Mouse (Mus musculus): Measurements from ENCODE around the gene Tmem139.

Tmem139 gene

GRCm38 (mm10) chr6:42261524-42262170 is at the start of gene Tmem139:
Tmem139 (plus strand) TSS chr6:42261970.
- DNase-seq (ENCODE audit: low read depth, low spot score), result peak; percentile 75

GRCm38 (mm10) chr6:42215028-42215427 is 46.7 kb upstream of the Tmem139 start, which contains the start of gene Tas2r144:
Tas2r144 (plus strand) TSS chr6:42215328.
- DNase-seq (ENCODE audit: low read depth, low spot score), result no peak

- DNase-seq (ENCODE audit: low read depth, low spot score), result no peak
Observed at GRCm38 (mm10) chr6:42222286-42222685, 39.5 kb upstream of the Tmem139 start.

- DNase-seq (ENCODE audit: low read depth, low spot score), result no peak
Observed at GRCm38 (mm10) chr6:42225046-42225445, 36.7 kb upstream of the Tmem139 start.

DNA sequence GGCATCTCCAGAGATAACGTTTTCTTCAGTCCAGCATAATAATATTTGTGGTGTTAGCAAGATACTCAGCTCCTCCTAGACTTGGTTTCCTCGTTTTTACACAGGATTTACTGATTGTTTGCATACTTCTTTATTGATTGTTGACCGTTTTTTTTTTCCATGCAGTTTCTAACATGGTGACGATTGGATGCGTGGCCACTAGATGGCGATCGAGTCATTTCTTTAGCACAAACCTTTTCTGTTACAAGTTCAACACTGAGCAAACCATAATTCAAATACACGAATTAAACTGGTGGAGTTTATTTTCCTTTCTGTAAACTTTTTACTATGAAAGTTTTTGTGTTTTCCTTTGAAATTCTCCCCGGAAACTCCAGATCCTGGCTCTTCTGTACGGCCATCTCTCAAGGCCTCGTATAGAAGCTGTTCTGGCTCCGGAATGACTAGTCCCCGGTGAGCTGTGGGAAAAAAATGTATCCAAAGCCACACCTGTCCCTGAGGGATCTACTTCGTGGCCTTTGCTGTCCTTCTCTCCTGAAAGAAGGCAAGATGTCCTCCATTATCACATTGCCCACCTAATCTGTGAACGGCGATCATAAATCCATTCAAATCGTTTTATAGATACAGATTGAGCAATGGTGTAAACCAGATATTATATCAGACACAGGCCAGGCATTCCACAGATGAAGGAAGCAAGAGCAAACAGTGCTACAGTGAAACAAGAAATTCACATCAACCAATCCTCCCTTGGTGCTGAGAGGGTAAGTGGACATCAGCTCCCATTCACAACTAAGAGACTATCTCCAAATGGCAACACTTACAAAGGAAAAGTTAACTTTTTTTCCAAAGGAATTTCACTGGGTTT is 34.3 kb upstream of the Tmem139 start:
- peak; percentile 63 for DNase-seq (ENCODE audit: low read depth, low spot score)

DNA sequence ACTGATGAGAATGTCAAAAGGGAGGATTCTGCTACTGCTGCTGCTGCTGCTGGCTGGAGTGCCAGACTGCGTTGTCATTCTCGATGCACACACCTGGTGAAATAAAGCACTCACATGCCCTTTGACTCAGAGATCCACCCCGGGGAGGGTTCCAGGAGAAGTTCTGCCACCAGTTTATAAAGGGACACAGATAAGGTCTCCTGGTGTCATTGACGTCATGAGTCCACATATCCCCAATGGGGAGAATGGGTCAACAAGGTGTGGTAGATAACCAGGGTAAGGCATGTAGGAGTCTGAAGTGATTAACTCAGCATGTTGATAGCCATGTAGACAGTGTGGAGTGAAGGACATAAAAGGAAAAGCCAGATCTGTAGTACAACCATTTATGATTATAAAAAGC is 32.2 kb upstream of the Tmem139 start:
- no peak for DNase-seq (ENCODE audit: low read depth, low spot score)

DNA sequence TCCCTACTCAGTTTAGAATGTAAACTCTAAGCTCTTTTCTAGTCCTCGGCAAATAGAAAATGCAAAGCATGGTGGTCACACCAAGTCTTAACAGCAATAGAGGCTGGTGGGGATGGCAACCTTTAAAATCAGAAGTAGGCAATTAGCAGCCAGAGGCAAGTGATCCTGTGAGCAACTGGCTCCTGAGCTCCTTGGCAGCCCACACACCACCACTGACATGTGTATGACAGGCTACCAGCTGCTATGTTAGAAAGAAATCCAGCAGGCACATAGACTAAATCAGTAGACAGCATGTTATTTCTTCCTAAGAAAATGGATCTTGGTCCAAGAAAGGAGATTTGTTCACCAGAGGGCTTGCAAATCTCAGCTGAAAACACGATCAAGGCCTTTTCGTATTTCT is 30.6 kb upstream of the Tmem139 start:
- no peak for DNase-seq (ENCODE audit: low read depth, low spot score)

DNA sequence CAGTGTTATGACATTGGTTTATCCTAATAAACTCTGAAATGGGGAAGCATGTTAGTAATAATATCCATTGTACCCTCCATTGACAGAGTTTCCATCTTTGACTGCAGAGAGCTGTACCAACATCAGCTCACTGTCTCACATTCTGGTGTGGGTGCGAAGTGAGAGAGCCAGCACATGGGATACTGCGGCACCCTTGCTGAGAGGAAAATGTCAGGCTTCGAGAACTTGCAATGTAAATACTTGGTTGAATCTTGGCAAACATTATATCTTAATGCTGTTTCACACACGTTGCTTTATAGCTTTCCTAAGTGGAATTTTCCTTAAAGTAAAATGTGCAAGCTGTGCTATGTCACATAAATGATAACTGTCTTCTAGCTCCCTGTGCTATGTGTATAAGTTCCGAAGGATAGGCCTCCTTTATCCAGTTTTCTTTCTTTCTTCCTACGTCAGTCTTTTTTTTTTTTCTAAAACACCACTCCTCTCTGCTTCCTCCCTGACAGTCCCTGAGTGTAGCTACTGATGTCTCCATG is 24.4 kb upstream of the Tmem139 start:
- no peak for DNase-seq (ENCODE audit: low read depth, low spot score)

DNA sequence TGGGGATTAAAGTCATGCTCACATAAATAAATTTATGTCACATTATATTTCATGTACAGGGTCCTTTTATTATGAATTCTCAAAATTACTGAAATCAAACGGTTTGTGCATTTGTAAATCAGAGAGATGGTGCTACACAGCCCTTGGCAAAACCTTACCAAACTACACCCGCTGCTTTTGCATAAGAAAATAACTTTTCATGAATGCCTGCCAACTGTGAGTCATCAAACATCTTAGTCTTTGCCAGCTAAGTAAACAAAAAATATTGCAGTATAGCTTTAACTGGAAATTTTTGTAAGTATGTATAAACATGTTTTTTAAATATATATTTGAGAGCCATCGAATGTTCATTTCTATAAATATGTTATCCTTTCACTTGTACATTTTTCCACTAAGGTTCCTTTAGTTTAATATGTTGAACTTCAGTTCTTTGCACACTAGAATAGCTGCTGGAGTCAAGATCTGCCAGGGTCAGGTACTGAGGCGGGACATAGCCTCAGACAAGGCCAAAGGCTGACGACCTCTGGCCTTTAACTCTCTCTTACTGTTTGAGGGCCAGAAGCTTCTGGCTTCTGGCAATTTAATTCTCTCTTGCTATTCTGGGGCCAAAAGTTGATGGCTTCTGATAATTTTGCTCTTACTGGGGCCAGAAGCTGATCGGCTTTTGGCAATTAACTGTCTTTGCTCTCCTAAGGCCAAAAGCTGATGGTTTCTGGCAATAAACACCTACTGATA is 20.3 kb upstream of the Tmem139 start:
- DNase-seq (ENCODE audit: low read depth, low spot score), result no peak

- peak; percentile 94 for DNase-seq (ENCODE audit: low read depth, low spot score)
Observed at GRCm38 (mm10) chr6:42245711-42246353, 15.9 kb upstream of the Tmem139 start, which contains the start of gene Gstk1. Gstk1 (plus strand) TSS chr6:42245935.

DNA sequence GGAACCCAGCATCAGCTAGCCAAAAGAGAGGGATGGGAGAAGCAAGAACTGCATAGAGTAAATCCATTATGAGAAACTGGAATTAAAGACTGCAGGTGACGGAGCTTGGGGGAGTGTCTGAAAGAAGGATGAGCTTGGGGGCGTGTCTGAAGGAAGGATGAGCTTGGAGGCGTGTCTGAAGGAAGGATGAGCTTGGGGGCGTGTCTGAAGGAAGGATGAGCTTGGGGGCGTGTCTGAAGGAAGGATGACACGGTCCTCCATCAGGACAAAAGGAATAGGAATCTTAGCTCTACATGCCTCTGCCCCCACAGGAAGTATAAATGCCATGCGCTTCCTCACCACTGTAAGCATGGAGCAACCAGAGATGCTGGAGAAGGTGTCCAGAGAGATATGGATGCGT is 14.6 kb upstream of the Tmem139 start:
- peak; percentile 77 for DNase-seq (ENCODE audit: low read depth, low spot score)

DNA sequence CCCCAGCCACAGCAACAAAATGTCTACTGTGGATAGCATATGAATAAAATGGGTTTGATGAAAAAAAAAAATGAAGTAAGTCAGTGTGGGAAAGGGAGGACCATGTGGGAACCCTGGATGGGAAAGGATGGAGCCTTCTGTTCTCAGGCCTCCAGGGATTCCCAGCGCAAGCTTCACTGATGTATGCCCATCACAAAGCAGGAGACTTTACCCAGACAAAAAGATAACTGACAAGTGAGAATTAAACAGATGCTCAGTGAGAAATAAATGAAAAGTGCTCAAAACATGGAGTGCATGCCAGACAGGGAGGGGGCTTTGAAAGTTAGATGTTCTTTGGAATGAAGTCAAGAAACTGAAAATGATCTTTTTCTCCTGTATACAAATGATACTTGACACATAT is 13.8 kb upstream of the Tmem139 start:
- DNase-seq (ENCODE audit: low read depth, low spot score), result no peak

DNA sequence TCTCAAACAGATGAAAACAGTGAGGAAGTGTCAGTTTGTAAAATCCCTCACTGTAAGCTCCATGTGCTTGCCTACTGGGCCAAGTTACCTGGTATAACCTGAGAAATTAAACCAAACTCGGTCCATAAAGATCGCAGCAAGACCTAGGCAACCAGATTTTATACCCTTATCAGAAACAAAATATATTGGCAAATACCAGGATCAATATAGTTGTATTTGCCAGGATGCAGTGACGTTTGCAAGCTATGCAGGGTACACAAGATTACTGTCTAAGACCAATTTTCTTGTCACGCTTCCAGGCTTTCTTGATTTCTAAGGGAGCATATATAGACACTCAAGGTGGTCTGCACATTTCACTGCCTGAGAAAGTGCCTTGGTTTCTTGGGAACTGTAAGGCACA is 10.0 kb upstream of the Tmem139 start:
- no peak for DNase-seq (ENCODE audit: low read depth, low spot score)

DNA sequence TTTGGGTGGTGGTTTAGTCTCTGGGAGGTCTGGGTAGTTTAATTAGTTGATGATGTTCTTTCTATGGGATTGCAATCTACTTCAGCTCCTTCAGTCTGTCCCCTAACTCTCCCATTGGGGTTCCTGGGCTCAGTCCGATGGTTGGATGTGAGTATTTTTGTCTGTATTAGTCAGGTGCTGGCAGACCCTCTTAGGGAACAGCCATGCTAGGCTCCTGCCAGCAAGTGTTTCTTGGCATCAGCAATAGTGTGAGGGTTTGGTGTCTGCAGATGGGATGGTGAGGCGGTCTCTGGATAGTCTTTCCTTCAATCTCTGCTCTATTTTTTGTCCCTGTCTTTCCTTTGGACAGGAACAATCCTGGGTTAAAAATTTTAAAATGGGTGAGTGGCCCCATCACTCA is 8.7 kb upstream of the Tmem139 start:
- DNase-seq (ENCODE audit: low read depth, low spot score), result no peak

GRCm38 (mm10) chr6:42257303-42257863 is 4.4 kb upstream of the Tmem139 start:
- peak; percentile 70 for DNase-seq (ENCODE audit: low read depth, low spot score)

GRCm38 (mm10) chr6:42260430-42260829 is 1.3 kb upstream of the Tmem139 start:
- DNase-seq (ENCODE audit: low read depth, low spot score), result no peak

DNA sequence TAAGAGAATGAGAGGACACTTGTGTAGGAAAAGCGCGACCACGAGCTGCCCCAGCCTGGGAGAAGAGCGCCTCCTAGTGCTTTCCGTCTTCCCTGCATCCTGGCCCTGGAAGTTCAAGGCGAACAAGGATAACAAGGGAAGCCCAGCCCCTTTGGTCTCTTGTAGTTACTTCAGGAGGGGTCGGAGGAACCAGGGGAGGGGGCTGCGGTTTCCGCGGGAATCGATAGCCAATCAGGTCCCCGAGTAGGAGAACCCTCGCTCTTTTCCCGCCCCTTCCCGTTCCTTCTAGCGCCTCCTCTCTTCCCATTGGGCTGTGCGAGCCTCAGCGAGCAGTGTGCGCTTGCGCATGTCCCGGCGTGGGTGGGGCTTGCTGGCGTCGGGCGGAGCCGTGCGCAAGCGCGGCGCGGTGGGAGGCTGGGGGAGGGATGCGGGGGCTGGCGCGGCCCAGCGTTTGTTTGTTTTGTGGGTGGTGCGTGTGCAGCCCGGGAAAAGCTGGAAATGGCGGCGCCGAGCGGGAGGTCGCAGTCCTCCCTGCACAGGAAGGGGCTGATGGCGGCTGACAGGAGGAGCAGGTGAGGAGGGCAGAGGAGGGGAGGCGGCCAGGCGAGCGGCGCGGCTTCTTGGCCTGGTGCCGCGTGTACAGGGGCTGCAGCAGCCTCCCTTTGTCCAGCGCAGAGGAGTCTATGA is 3.0 kb downstream of the Tmem139 start, which contains the start of gene Casp2:
TSS of gene Casp2 (plus strand) at position 360 of the 687 bp plus-strand sequence.
- DNase-seq (ENCODE audit: low read depth, low spot score), result peak; percentile 99

DNA sequence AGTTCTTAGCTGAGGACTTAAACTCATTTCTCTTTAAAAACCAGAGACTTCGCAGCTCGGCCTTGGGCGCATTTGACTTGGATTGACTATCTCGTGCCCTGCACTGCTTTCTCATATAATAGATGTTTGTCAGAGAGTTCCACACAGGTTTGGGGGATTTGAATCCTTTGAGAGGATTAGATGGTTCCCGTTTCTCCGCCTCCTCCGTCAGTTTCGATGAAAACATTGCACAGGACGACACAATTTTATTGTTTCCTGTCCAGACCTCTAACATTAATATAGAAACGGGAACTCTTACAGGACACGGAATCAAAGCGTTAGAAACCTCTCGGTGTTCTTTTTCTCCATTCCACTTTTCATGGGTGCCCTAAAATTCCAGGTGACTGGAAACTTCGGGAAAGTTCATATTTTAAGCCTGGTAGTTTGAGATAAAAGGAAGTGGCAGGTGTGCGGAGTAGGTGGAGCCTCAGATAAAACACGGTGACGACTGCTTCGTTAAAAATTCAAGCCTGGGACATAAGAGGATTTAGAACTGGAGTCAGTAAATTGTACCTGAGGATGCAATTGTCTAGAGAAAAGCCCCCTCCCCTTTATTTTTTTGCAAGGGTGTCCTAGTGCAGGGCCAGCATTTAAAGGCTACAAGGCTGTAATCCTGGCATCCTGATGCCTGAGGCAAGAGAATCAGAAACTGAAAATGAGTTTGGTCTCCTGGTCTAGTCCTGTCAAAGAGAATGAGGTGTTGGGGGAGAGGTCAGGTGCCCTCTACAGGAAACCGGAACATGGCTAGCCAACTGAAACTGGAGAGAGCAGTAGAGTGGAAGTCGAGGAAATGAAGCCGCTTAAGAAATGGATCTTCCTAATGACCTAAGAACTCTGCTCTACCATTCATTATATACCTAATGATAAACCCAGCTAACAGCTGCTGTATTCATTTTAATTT is 3.9 kb downstream of the Tmem139 start:
- peak; percentile 26 for DNase-seq (ENCODE audit: low read depth, low spot score)

GRCm38 (mm10) chr6:42270817-42271216 is 9.0 kb downstream of the Tmem139 start:
- DNase-seq (ENCODE audit: low read depth, low spot score), result no peak

Data from R1 (cell line).